In genomic region chr13:38527041-38527796, GRCm38 (mm10) we compare ENCODE assay signal across 8 mouse cellular contexts. TPM values are rescaled to one million over a fixed set of nuclear protein-coding genes. Genes with fewer than 3 reads are reported as not detected.
A peak's percentile ranks its signal among the peaks of the same experiment; 100 is the strongest.
DNase-seq lines count a peak whose midpoint lies in the region; ATAC-seq and TF ChIP-seq lines count a peak whose summit lies in the region.

No protein-coding gene starts in this region.

- H3K36me3 ChIP-seq in heart, embryonic 16.5 days (ENCODE audit: control insufficient read depth, insufficient read depth), result 0 out of 2 replicates have a peak, but pooled peaks cover 7% of the 10 kb centered on the region
- H3K36me3 ChIP-seq in G1E (replicated peaks), result peaks cover 38% of the 10 kb centered on the region
- peaks cover 9% of the 10 kb centered on the region for H3K36me3 ChIP-seq in forebrain, embryonic 12.5 days (replicated peaks)
- peaks cover 11% of the 10 kb centered on the region for H3K36me3 ChIP-seq in neural tube, embryonic 15.5 days

- H3K27ac ChIP-seq in heart, embryonic 16.5 days (ENCODE audit: low read length), result peak overlapping the region; percentile 91
- H3K27ac ChIP-seq in forebrain, embryonic 12.5 days, result peak overlapping the region; percentile 77
- H3K27ac ChIP-seq in neural tube, embryonic 15.5 days (replicated peaks), result peak overlapping the region; percentile 84

- H3K27me3 ChIP-seq in heart, embryonic 16.5 days (ENCODE audit: control insufficient read depth, insufficient read depth, low read length), result no peaks in the 10 kb centered on the region
- H3K27me3 ChIP-seq in G1E (ENCODE audit: insufficient read depth, low read length), result peaks cover 22% of the 10 kb centered on the region
- H3K27me3 ChIP-seq in forebrain, embryonic 12.5 days, result no peaks in the 10 kb centered on the region
- H3K27me3 ChIP-seq in neural tube, embryonic 15.5 days (replicated peaks), result no peaks in the 10 kb centered on the region

- peaks cover 28% of the 10 kb centered on the region for H3K4me1 ChIP-seq in heart, embryonic 16.5 days (ENCODE audit: control insufficient read depth, insufficient read depth, low read length)
- H3K4me1 ChIP-seq in G1E (ENCODE audit: insufficient read depth, low read depth, low read length), result peaks cover 29% of the 10 kb centered on the region
- peaks cover 26% of the 10 kb centered on the region for H3K4me1 ChIP-seq in forebrain, embryonic 12.5 days
- peaks cover 27% of the 10 kb centered on the region for H3K4me1 ChIP-seq in neural tube, embryonic 15.5 days

- intact Hi-C loops in heart, postnatal 10 days (cut with DNase I), result loop anchor here (5.0 kb wide), 2 partner anchors 55 to 185 kb away; no protein-coding TSS in a partner anchor

- H3K9ac ChIP-seq in heart, embryonic 16.5 days (ENCODE audit: low read length), result peak overlapping the region; percentile 90
- H3K9ac ChIP-seq in forebrain, embryonic 12.5 days, result peak overlapping the region; percentile 82
- H3K9ac ChIP-seq in neural tube, embryonic 15.5 days (replicated peaks), result peak overlapping the region; percentile 73

- no peaks in the 10 kb centered on the region for H3K9me3 ChIP-seq in heart, embryonic 16.5 days (replicated peaks; ENCODE audit: control insufficient read depth, low read length)
- no peaks in the 10 kb centered on the region for H3K9me3 ChIP-seq in G1E (replicated peaks)
- H3K9me3 ChIP-seq in forebrain, embryonic 12.5 days, result no peaks in the 10 kb centered on the region
- no peaks in the 10 kb centered on the region for H3K9me3 ChIP-seq in neural tube, embryonic 15.5 days (replicated peaks)

- peak overlapping the region; percentile 79 for H3K4me3 ChIP-seq in heart, embryonic 16.5 days (ENCODE audit: low read length)
- H3K4me3 ChIP-seq in G1E (ENCODE audit: low read depth, low read length), result peak overlapping the region; percentile 90
- peak overlapping the region; percentile 86 for H3K4me3 ChIP-seq in forebrain, embryonic 12.5 days (replicated peaks)
- H3K4me3 ChIP-seq in neural tube, embryonic 15.5 days (replicated peaks), result peak overlapping the region; percentile 69

- peak overlapping the region; percentile 79 for H3K4me2 ChIP-seq in heart, embryonic 16.5 days (ENCODE audit: low read depth, low read length)
- peak overlapping the region; percentile 77 for H3K4me2 ChIP-seq in forebrain, embryonic 12.5 days
- peak overlapping the region; percentile 76 for H3K4me2 ChIP-seq in neural tube, embryonic 15.5 days

- DNase-seq in heart, postnatal 10 days, result no peak
- no peak for DNase-seq in G1E (ENCODE audit: low spot score)
- DNase-seq in kidney, postnatal 36 days, result peak; percentile 61 to 79
- DNase-seq in adrenal gland, adult (ENCODE audit: inconsistent age in 2 of 2, low spot score in 1 of 2), result no peak
- DNase-seq in right cerebral cortex, postnatal 10 days (ENCODE audit: low spot score in 2 of 2), result no peak

- no peak for TF ChIP-seq CTCF in G1E (IDR thresholded peaks at IDR 0.05; ENCODE audit: low read depth, low read length)

- 5% methylated on average over 15 of the region's 15 CpGs for WGBS in heart, embryonic 16.5 days
- WGBS in forebrain, embryonic 12.5 days, result 7% methylated on average over 15 of the region's 15 CpGs
- WGBS in neural tube, embryonic 15.5 days, result 4% methylated on average over 15 of the region's 15 CpGs

- ATAC-seq in heart, embryonic 16.5 days (replicated peaks; ENCODE audit: extremely low read depth, insufficient read depth, low FRiP score), result peak; percentile 5; the same call in 1 of the 2 replicates
- ATAC-seq in G1E (ENCODE audit: extremely low read depth, insufficient number of reproducible peaks, low FRiP score, poor library complexity, severe bottlenecking), result no peak
- peak; percentile 1; the same call in 1 of the 2 replicates for ATAC-seq in forebrain, embryonic 12.5 days (ENCODE audit: low FRiP score)
- peak; percentile 60 for ATAC-seq in neural tube, embryonic 15.5 days (ENCODE audit: low FRiP score)

RNA-seq across cellular contexts. Expression of gene Txndc5, which starts 1.4 kb away (rescaled TPM):
- polyA plus RNA-seq in heart, embryonic 16.5 days (2015; fragmentation: Nextera tagmentation; extraction: Ambion mirVana), result 164 TPM in 2 replicates
- 10 to 100 TPM; 68.5 to 71.9 TPM for total RNA-seq in heart, postnatal 10 days (2021)
- total RNA-seq in G1E (2014; fragmentation: Nextera tagmentation) (46.8 and 48.5 TPM in 2 replicates), G1E (2017) (47.1 and 56.3 TPM in 2 replicates)
- 74.9 and 76.7 TPM in 2 replicates for polyA plus RNA-seq in G1E (2012)
- 95.5 and 99.0 TPM in 2 replicates for polyA plus RNA-seq in forebrain, embryonic 12.5 days (2016; fragmentation: Nextera tagmentation; extraction: Ambion mirVana)
- polyA plus RNA-seq in neural tube, embryonic 15.5 days (2015; fragmentation: Nextera tagmentation; extraction: Ambion mirVana), result 91.6 and 111 TPM in 2 replicates

Comparison
In these comparisons a context has a peak if more than half of its experiments do, and no peak if none do; other contexts are left out.
1. DNase-seq: peak in kidney, postnatal 36 days (2 of 2); none in heart, postnatal 10 days (0 of 2), G1E (single experiment), adrenal gland, adult (0 of 2) and right cerebral cortex, postnatal 10 days (0 of 2).
2. Peak in every context shown above with its lines, with median percentiles within 50 percentile points of each other: H3K27ac ChIP-seq, H3K4me2 ChIP-seq, H3K4me3 ChIP-seq and H3K9ac ChIP-seq.